Mouse (Mus musculus) G1E (cell line): ENCODE results near the gene Aldh3b2. TPM values are rescaled to one million over a fixed set of nuclear protein-coding genes. Genes with fewer than 3 reads are reported as not detected.
"Not testable (repeated sequence)": the region's sequence is repeated elsewhere in the genome, so short reads cannot be mapped to it uniquely, and the experiment has no call there.

Experiments
- ATAC-seq: 2 replicates; pipeline ENCODE4 v1.8.0; 2016; ENCODE audit warnings: mild to moderate bottlenecking; ENCODE audit not compliant: insufficient number of reproducible peaks, poor library complexity, low FRiP score, severe bottlenecking; ENCODE audit errors: extremely low read depth
- DNase-seq: peaks from one replicate; pipeline ENCODE4 v3.0.0; 2012; ENCODE audit warnings: low spot score
- H3K27me3 ChIP-seq: 2 replicates; pipeline ENCODE4 v1.6.1; 2012; ENCODE audit warnings: mild to moderate bottlenecking, low read length, inconsistent platforms; ENCODE audit not compliant: insufficient read depth
- H3K36me3 ChIP-seq: replicated peaks from 2 replicates; pipeline ENCODE3; 2012; ENCODE audit warnings: mild to moderate bottlenecking, inconsistent platforms
- H3K4me1 ChIP-seq: 2 replicates; pipeline ENCODE4 v1.6.1; 2012; ENCODE audit warnings: low read depth, low read length, inconsistent platforms, mixed read lengths; ENCODE audit not compliant: insufficient read depth
- H3K4me3 ChIP-seq: 2 replicates; pipeline ENCODE4 v1.5.1; 2012; ENCODE audit warnings: low read depth, mild to moderate bottlenecking, inconsistent platforms, low read length, moderate library complexity, mixed read lengths
- H3K9me3 ChIP-seq: replicated peaks from 2 replicates; pipeline ENCODE4 v1.6.1; 2012; ENCODE audit warnings: inconsistent platforms
- CTCF ChIP-seq: IDR thresholded peaks from 2 replicates; pipeline ENCODE4 v1.5.1; 2012; ENCODE audit warnings: low read depth, low read length, inconsistent platforms, mixed read lengths
- GATA1 ChIP-seq: IDR thresholded peaks from 2 replicates; pipeline ENCODE4 v1.6.1; 2012; ENCODE audit warnings: borderline replicate concordance, low read length, inconsistent platforms, mixed read lengths
- GATA2 ChIP-seq: IDR thresholded peaks from 2 replicates; pipeline ENCODE4 v1.6.1; 2012; ENCODE audit warnings: low read depth, low read length, inconsistent platforms, borderline replicate concordance
- POLR2AphosphoS5 ChIP-seq: IDR thresholded peaks from 2 replicates; pipeline ENCODE4 v1.6.1; 2012; ENCODE audit warnings: low read depth, low read length, inconsistent platforms; ENCODE audit not compliant: insufficient replicate concordance
- TAL1 ChIP-seq: conservative IDR thresholded peaks from 2 replicates; pipeline ENCODE4 v1.6.1; 2012; ENCODE audit warnings: low read depth, low read length, inconsistent platforms, mixed read lengths
- polyA plus RNA-seq: library from polyadenylated mRNA; stranded (reverse); fragments of >175 nt; gene quantifications from 2 replicates; pipeline ENCODE4 v1.2.3, GENCODE M21; 2012
- total RNA-seq, 2 experiments: library from RNA; stranded (forward) in 1 of 2; stranded (reverse) in 1 of 2; fragments of 200-1000 nt in 1 of 2; fragments of >200 nt in 1 of 2; fragmentation: Nextera tagmentation in 1 of 2; gene quantifications; 2 replicates each; pipeline ENCODE4 v1.2.3; 2014 to 2017

Gene Aldh3b2
- total and polyA plus RNA-seq, 3 experiments, result 0.11 TPM; not detected in 2

DNA sequence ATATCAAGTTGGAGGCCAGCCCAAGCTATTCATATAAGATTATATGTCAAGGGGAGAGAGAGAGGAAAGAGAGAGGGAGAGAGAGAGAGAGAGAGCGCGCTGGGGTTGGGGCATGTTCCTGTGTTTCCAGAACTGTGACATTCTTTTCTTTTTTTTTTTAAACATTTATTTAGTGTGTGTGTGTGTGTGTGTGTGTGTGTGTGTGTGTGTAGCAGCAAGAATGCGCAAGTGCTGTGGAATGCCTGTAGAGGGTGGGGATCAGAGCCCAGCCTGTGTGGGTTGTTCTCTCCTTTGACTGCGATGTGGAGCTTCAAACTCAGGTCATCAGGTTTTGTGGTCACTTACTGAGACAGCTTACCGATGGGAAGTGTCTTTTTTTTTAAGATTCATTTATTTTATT lies 11.9 kb upstream of the Aldh3b2 start:
- TF ChIP-seq GATA1 (no peak), GATA2 (no peak), TAL1 (no peak), CTCF (no peak), POLR2AphosphoS5 (no peak)
- ATAC-seq (no peak), DNase-seq (no peak)
- Histone ChIP-seq H3K27me3 (peaks cover 16% of the 10 kb centered on the region; the same call in 1 of the 2 replicates), H3K36me3 (no peaks in the 10 kb centered on the region), H3K9me3 (no peaks in the 10 kb centered on the region; the same call in 1 of the 2 replicates), H3K4me3 (no peak overlapping the region), H3K4me1 (no peaks in the 10 kb centered on the region)

GRCm38 (mm10) chr19:3961805-3962204 lies 10.3 kb upstream of the Aldh3b2 start:
- ATAC-seq, DNase-seq, H3K4me3 ChIP-seq, H3K36me3 ChIP-seq, H3K4me1 ChIP-seq, H3K9me3 ChIP-seq: not testable (repeated sequence)
- peaks cover 17% of the 10 kb centered on the region; the same call in 1 of the 2 replicates for H3K27me3 ChIP-seq

DNA sequence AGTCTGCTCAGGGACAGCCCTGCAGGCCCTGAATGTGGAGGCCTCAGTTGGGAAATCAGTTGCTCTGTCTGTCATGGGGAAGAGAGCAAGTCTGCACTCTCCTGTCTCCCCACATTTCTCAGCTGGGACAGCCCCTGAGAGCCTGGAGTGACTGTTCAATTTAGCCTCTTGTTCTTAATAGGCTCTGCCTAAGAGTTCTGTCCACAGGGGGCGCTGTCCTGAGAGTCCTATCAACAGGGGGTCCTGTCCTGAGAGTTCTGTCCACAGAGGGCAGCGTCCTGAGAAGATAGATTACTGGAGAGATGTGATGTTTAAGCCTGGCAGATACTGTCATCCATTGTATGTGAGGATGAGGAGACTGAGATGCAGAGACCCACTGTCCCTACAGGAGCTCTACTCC lies 9.7 kb upstream of the Aldh3b2 start:
- Histone ChIP-seq H3K4me1 (no peaks in the 10 kb centered on the region), H3K27me3 (peaks cover 20% of the 10 kb centered on the region; the same call in 1 of the 2 replicates), H3K9me3 (no peaks in the 10 kb centered on the region; the same call in 1 of the 2 replicates), H3K4me3 (no peak overlapping the region), H3K36me3 (no peaks in the 10 kb centered on the region)
- ATAC-seq, result no peak
- no peak for DNase-seq
- TF ChIP-seq GATA2 (no peak), GATA1 (no peak), POLR2AphosphoS5 (no peak), TAL1 (no peak), CTCF (no peak)

DNA sequence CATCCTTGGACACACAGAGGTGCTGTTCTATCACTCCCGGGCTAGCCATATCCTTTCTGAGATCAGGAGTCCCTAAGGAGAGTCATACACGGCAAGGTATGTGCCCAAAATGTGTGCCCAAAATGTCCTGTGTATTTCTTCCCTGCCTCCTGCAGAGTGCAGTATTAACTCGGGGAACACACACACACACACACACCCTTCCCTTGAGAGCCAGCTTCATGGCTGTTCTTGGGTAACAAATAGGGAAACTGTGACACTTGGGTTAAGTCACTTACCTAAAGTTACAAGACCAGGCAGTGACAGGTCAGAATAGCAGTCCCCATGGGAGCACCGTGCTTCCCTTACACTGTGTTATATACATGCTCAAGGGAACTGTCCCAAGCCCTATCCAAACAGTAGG lies 8.1 kb upstream of the Aldh3b2 start:
- H3K36me3 ChIP-seq, result no peaks in the 10 kb centered on the region
- no peak overlapping the region for H3K4me3 ChIP-seq
- ATAC-seq, result no peak
- no peak for TF ChIP-seq POLR2AphosphoS5
- no peak for TF ChIP-seq GATA1
- no peak for TF ChIP-seq CTCF
- no peak for TF ChIP-seq TAL1
- no peaks in the 10 kb centered on the region; the same call in 1 of the 2 replicates for H3K9me3 ChIP-seq
- H3K27me3 ChIP-seq, result peaks cover 25% of the 10 kb centered on the region; the same call in 1 of the 2 replicates
- no peak for DNase-seq
- H3K4me1 ChIP-seq, result no peaks in the 10 kb centered on the region

DNA sequence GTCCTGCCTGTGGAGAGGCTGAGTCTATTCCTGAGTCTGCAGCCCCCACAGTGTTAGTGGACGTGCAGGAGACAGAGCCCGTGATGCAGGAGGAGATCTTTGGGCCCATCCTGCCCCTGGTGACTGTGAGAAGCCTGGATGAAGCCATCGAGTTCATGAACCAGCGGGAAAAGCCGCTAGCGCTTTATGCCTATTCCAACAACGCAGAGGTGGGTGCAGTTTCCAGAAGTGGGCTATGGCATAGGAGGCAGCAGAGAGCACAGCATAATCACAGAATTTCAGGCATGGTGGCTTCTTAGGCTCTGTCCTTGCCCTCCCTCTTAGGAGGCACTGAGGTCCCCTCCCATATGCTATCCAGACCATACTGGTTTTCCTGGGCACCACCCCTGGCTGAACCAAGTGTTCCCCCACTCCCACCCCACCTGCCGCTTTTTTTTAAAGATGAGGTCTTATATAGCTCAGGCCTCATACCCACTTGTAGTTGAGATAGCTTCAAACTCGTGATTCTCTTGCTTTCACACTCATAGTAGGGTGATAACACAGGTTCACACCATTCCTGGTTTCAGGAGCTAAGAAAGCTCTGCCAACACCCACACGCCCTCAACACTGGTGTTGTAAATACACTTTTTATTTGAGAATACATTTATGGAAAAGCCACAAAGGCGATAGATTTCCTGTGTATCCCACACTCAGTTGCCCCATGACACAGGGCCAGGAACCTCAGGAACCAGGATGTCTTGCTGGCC lies 5.6 kb upstream of the Aldh3b2 start:
- no peak overlapping the region for H3K4me3 ChIP-seq
- TF ChIP-seq GATA2 (no peak), POLR2AphosphoS5 (no peak), TAL1 (no peak), GATA1 (no peak)
- ATAC-seq, result no peak

GRCm38 (mm10) chr19:3967258-3967657 lies 4.9 kb upstream of the Aldh3b2 start:
- Histone ChIP-seq H3K9me3 (no peaks in the 10 kb centered on the region), H3K4me1 (no peaks in the 10 kb centered on the region), H3K36me3 (no peaks in the 10 kb centered on the region), H3K4me3 (no peak overlapping the region), H3K27me3 (peaks cover 29% of the 10 kb centered on the region)
- DNase-seq (no peak), ATAC-seq (no peak)
- TF ChIP-seq CTCF, result no peak
- no peak for TF ChIP-seq GATA1
- TF ChIP-seq GATA2, result no peak
- TF ChIP-seq POLR2AphosphoS5, result no peak
- TF ChIP-seq TAL1, result no peak

More for the DNA sequence above, 5.6 kb upstream of the Aldh3b2 start:
- no peaks in the 10 kb centered on the region for H3K9me3 ChIP-seq
- no peaks in the 10 kb centered on the region for H3K36me3 ChIP-seq
- H3K27me3 ChIP-seq, result peaks cover 27% of the 10 kb centered on the region
- H3K4me1 ChIP-seq, result no peaks in the 10 kb centered on the region
- no peak for DNase-seq

DNA sequence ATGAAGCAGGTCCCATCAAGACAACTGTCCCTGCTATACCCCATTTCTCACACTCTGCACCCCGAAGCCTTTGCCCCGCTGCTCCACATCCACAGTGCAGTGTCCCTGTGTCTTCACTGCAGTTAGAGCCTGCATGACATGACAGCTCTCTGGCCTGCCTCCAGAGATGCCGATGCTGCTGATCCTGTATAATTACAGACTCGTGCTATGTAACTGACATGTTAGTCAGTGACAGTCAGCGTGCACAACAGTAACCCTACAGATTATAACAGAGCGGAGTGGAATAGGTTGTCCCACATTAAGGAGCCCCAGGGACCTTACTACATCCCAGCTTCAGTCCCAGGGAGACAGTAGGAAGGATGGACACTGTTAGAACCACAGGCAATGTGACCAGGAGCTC lies 2.5 kb downstream of the Aldh3b2 start:
- H3K9me3 ChIP-seq, H3K4me1 ChIP-seq, H3K4me3 ChIP-seq, H3K36me3 ChIP-seq, DNase-seq, ATAC-seq: not testable (repeated sequence)
- H3K27me3 ChIP-seq, result peaks cover 43% of the 10 kb centered on the region
